Mouse (Mus musculus) splenic B cell, adult 2 months (primary cell): Measurements from ENCODE around the gene Plscr2.
A peak's percentile ranks its signal among the peaks of the same experiment; 100 is the strongest.

ENCODE experiments used
- DNase-seq: peaks from one replicate; pipeline ENCODE4 v3.0.0-alpha.2; 2011; ENCODE audit warnings: low read depth, low spot score
- H3K27me3 ChIP-seq: 2 replicates; pipeline ENCODE4 v1.6.1; 2012; ENCODE audit warnings: mild to moderate bottlenecking, low read length, moderate library complexity, mixed read lengths; ENCODE audit not compliant: control insufficient read depth, poor library complexity, insufficient read depth, severe bottlenecking
- H3K36me3 ChIP-seq: 2 replicates; pipeline ENCODE4 v1.6.1; 2012; ENCODE audit warnings: mild to moderate bottlenecking, low read length, moderate library complexity, mixed read lengths; ENCODE audit not compliant: control insufficient read depth, poor library complexity, insufficient read depth, severe bottlenecking

Plscr2 gene

GRCm38 (mm10) chr9:92275486-92276207, at the start of gene Plscr2:
Gene Plscr2 (plus strand): TSS chr9:92275602.
- Histone ChIP-seq H3K36me3 (no peaks in the 10 kb centered on the region; the same call in 1 of the 2 replicates), H3K27me3 (no peaks in the 10 kb centered on the region)
- DNase-seq, result no peak

DNA sequence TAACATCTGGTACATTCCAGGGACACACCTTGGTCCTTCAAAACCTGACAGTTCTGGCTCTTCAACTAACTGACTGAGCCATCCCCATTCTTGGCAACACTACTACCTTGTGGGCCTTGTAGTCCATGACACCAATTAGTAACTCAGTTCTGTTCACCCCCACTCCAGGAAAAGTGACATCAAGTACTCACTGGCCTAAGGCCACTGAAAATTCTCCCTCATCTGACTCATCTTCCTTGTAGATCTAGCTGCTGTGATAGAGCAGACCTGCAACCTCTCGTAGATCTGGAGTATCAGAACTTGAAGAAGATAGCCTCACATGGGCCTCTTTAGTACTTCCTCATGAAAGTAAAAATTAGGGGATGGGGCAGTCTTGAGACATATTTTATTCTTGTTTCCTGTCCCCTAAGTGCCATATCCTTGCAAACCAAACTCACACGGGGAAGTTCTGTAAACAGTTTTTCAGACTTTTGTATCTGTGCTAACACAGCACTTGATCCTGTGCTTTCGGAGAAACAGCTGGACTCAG, 49.2 kb upstream of the Plscr2 start:
- Histone ChIP-seq H3K36me3 (no peaks in the 10 kb centered on the region), H3K27me3 (no peaks in the 10 kb centered on the region)
- no peak for DNase-seq

DNA sequence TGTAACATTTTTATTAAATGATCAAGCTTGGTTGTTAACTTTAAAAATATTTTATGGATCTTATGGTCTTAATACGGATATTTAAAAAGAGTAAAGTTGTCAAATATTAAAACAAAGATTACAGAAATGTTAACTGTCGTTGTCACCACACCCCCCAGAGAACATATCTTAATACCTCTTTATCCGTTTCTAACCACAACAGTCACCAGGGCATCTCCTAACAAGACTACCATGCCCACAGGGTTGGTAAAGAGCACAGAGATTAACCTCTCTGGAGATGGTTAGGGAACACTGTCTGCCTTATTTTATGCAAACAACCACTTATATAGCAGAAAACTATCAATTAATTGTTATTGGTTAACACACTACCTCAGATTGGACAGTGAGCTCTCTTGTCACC, 48.6 kb upstream of the Plscr2 start:
- no peaks in the 10 kb centered on the region for H3K27me3 ChIP-seq
- H3K36me3 ChIP-seq, result no peaks in the 10 kb centered on the region
- no peak for DNase-seq

GRCm38 (mm10) chr9:92228867-92229832, 46.3 kb upstream of the Plscr2 start:
- H3K36me3 ChIP-seq, result no peaks in the 10 kb centered on the region
- DNase-seq, result no peak
- no peaks in the 10 kb centered on the region for H3K27me3 ChIP-seq

DNA sequence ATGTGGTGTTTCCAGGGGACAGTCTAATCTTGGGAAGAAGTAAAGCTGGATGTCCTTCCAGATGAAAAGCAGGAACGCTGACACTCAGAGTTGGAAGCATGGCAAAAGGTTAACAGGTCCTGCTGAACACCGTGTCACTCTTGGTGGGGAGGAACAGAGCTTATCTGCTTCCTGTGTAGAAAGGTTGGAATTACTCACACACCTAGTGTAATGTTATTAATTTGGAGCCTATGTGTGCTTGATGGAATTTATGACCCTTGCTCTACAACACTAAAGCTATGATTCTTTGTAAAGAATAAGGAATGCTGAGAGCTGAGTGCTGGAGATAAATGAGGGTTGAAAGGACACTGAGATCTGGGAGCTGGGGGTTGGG, 45.6 kb upstream of the Plscr2 start:
- Histone ChIP-seq H3K27me3 (no peaks in the 10 kb centered on the region), H3K36me3 (no peaks in the 10 kb centered on the region)
- no peak for DNase-seq

DNA sequence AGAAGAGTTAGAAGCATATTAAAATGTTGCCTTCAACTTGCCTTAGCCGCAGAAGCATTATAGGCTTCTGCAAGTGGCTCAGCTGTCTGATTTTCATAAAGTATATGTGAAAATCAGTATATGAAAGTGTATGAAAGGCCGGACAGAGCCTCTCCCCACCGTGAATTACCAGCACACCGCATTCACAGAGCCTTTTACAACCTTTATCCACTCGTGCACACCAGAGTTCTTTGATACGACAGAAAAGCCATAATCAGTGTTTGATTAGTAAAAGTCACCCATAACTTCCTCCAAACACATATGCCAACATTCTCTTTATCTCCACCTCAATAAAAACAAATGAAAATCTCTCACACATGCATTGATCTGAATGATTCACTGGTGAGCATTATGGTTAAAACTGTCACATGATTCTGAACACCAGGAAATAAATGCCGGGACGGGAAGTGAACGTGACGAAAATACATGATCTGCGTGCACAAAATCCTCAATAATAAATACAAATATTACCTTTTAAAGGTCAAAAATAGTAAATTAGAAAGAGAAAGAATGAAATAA, 40.4 kb upstream of the Plscr2 start:
- no peaks in the 10 kb centered on the region for H3K36me3 ChIP-seq
- H3K27me3 ChIP-seq, result no peaks in the 10 kb centered on the region
- DNase-seq, result no peak

- Histone ChIP-seq H3K36me3 (no peaks in the 10 kb centered on the region), H3K27me3 (no peaks in the 10 kb centered on the region)
- DNase-seq, result no peak
These were observed 26.5 kb upstream of the Plscr2 start for GRCm38 (mm10) chr9:92248773-92249446.

DNA sequence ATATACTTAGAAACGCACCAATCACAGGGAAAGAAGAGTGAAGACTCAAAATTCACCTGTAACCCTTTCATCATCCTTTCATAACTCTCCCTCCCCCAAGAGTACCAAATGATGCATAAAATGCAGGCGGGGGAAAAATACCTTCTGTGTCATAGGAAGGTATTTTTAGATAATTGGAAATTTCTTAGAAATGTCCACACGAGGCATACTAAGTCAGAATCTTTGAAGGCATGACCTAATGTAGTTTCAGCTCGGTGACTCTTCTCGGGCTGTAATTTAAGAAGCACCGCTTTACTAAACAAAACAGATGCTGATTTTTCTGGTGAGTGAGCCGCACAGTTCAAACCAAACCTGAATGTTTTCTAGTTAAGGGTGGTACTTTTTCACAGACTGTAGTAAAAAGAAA, 26.0 kb upstream of the Plscr2 start, which contains the start of gene Plscr1:
Plscr1 (plus strand) TSS at position 304 of the 406 bp plus-strand sequence.
- DNase-seq, result peak; percentile 43
- Histone ChIP-seq H3K36me3 (no peaks in the 10 kb centered on the region), H3K27me3 (no peaks in the 10 kb centered on the region)

DNA sequence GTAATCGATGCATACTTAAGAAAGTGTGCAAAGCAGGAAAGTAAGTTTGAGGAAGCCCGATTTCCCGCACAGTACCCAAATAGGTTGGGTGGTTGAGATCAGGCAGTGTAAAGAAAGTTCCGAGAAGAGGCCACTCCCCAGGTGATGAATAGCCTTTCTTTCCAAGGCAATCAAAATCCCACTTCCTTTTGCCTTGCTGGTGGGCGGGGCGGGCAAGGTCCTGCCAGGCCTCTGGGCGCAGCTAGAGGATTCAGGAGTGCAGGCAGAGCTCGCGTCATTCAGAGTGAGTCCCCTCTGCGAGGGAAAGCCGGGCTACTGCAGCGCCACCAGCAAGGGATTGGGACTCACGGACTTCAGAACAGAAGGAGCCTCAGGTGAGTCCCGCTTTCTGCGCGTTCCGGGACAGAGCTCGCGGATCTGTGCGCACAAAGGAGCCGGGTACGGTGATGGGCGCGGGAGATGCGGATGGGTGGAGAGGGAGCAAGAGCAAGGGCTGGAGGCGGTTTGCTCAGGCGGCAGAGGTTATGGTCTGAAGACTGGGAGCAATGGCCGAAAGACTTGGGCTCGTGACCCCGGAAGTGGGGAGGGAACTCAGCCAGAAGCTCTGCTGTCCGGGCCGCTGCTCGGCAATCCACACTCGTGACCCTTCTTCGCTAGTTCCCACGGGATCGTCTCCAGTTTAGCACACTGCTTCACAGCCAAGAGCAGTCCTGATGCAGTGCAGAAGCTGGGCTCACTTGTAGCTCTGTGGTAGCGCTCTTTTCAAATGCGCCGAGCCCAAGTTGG, 25.2 kb upstream of the Plscr2 start:
- peak; percentile 54 for DNase-seq
- H3K36me3 ChIP-seq, result no peaks in the 10 kb centered on the region
- H3K27me3 ChIP-seq, result no peaks in the 10 kb centered on the region

GRCm38 (mm10) chr9:92252718-92253117, 22.7 kb upstream of the Plscr2 start:
- H3K36me3 ChIP-seq, result no peaks in the 10 kb centered on the region
- peak; percentile 64 for DNase-seq
- H3K27me3 ChIP-seq, result no peaks in the 10 kb centered on the region

GRCm38 (mm10) chr9:92253585-92254321, 21.6 kb upstream of the Plscr2 start:
- no peaks in the 10 kb centered on the region for H3K36me3 ChIP-seq
- no peaks in the 10 kb centered on the region for H3K27me3 ChIP-seq
- no peak for DNase-seq

GRCm38 (mm10) chr9:92260481-92261159, 14.8 kb upstream of the Plscr2 start:
- Histone ChIP-seq H3K36me3 (no peaks in the 10 kb centered on the region), H3K27me3 (no peaks in the 10 kb centered on the region)
- no peak for DNase-seq

DNA sequence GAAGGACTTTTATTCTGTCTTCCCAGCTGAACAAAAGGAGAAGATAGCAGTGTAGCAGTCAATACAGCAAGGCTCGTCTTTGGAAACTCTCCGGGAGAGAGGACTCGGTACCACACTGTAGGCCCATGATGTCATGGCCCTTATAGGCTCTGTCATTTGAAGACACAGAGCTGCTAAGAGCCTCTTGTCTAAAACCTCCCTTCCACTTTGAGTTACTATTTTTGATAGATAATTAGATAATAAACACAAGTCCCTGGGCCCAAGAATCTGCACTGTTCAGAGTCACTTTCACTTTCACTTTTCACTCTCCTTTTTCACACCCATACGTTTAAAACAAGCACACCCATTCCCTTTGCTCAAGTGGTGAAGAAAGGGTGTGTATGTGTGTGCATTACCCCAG, 9.7 kb upstream of the Plscr2 start:
- no peak for DNase-seq
- H3K36me3 ChIP-seq, result no peaks in the 10 kb centered on the region
- no peaks in the 10 kb centered on the region for H3K27me3 ChIP-seq
